Mouse (Mus musculus): ENCODE results near the gene Ruvbl1.

DNA sequence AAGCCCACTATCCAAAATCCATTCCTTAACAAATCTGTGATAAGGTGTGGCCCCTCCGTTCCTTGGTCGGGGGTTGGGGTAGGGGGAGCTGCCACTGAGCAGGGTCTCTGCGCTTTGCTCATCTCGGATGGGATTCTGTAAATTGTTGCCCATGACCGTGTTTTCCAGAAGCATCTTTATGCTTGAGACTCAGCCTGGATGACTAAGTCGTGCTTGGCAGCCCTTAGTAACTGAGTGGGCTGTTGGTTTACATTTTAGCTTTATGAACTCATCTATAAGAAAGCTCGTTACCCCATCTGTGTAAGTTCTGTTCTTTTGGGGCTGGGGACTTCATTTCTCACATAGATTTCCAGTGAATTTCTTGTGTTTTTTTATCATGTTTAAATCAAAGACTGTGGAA is 23.8 kb downstream of the Ruvbl1 start:
- no peak for TF ChIP-seq CTCF (IDR thresholded peaks at IDR 0.05; ENCODE audit: low read depth)
- no peak for TF ChIP-seq EP300 (IDR thresholded peaks at IDR 0.05; ENCODE audit: low read depth)

All from liver, embryonic 14.5 days (tissue).